Mouse (Mus musculus) forebrain, embryonic 14.5 days (tissue): Measurements from ENCODE around the gene Fam117b. TPM values are rescaled to one million over a fixed set of nuclear protein-coding genes. Genes with fewer than 3 reads are reported as not detected.
A peak's percentile ranks its signal among the peaks of the same experiment; 100 is the strongest.

Experiments used
- ATAC-seq: fragments of 200-750 bp; cut with Nextera tagmentation; 2 replicates; pipeline ENCODE4 v1.8.0; 2017; ENCODE audit warnings: mild to moderate bottlenecking, moderate library complexity
- DNase-seq: peaks from one replicate; pipeline ENCODE4 v3.0.0-alpha.2; 2015; ENCODE audit warnings: low spot score
- H3K27ac ChIP-seq: fragments of 300-500 bp; sonication (generic); 2 replicates; pipeline ENCODE4 v1.5.1; 2014; ENCODE audit warnings: low read depth, mild to moderate bottlenecking, control low read depth, low read length, moderate library complexity
- H3K27me3 ChIP-seq: fragments of 300-500 bp; sonication (generic); replicated peaks from 2 replicates; pipeline ENCODE4 v1.6.1; 2014; ENCODE audit warnings: low read length, control low read depth, mixed read lengths; ENCODE audit not compliant: control insufficient read depth, insufficient read depth
- H3K36me3 ChIP-seq: fragments of 300-500 bp; sonication (generic); 2 replicates; pipeline ENCODE4 v1.6.1; 2014; ENCODE audit warnings: low read length, control low read depth; ENCODE audit not compliant: control insufficient read depth, insufficient read depth
- H3K4me1 ChIP-seq: fragments of 300-500 bp; sonication (generic); 2 replicates; pipeline ENCODE4 v1.6.1; 2014; ENCODE audit warnings: antibody characterized with exemption, low read length, control low read depth; ENCODE audit not compliant: control insufficient read depth, insufficient read depth
- H3K4me2 ChIP-seq: fragments of 300-500 bp; sonication (generic); 2 replicates; pipeline ENCODE4 v1.6.1; 2014; ENCODE audit warnings: mild to moderate bottlenecking, control low read depth, low read length
- H3K4me3 ChIP-seq: fragments of 300-500 bp; sonication (generic); 2 replicates; pipeline ENCODE4 v1.5.1; 2014; ENCODE audit warnings: low read depth, low read length, control low read depth
- H3K9ac ChIP-seq: fragments of 300-500 bp; sonication (generic); 2 replicates; pipeline ENCODE4 v1.6.1; 2014; ENCODE audit warnings: mild to moderate bottlenecking, low read length, control low read depth, moderate library complexity
- H3K9me3 ChIP-seq: fragments of 300-500 bp; sonication (generic); replicated peaks from 2 replicates; pipeline ENCODE4 v1.6.1; 2016; ENCODE audit warnings: low read length, control low read depth, mixed read lengths; ENCODE audit not compliant: control insufficient read depth
- WGBS: fragments of 180-500 bp; shearing (Covaris S2); extraction: QIAGEN DNeasy Blood & Tissue Kit; methylation state at CpG from one replicate; pipeline ENCODE4 v1.1.7; 2014; 5-methylcytosine and 5-hydroxymethylcytosine counted together
- polyA plus RNA-seq: library from polyadenylated mRNA; unstranded; fragments of >200 nt; fragmentation: Nextera tagmentation; extraction: Ambion mirVana; gene quantifications from 2 replicates; pipeline ENCODE4 v1.2.1, GENCODE M21; 2014

Gene Fam117b
- polyA plus RNA-seq, 1 experiment from 2014 or later, result 24.2 TPM

- Histone ChIP-seq H3K4me1 (no peaks in the 10 kb centered on the region), H3K4me3 (no peak overlapping the region), H3K36me3 (no peaks in the 10 kb centered on the region), H3K9ac (no peak overlapping the region), H3K27ac (no peak overlapping the region), H3K9me3 (no peaks in the 10 kb centered on the region), H3K27me3 (no peaks in the 10 kb centered on the region), H3K4me2 (no peak overlapping the region)
- WGBS, result 87% methylated on average over 6 of the region's 6 CpGs
- no peak for DNase-seq
- ATAC-seq, result no peak
These were observed 29.4 kb downstream of the Fam117b start for GRCm38 (mm10) chr1:59942057-59942790.

- Histone ChIP-seq H3K9me3 (no peaks in the 10 kb centered on the region), H3K4me1 (no peaks in the 10 kb centered on the region), H3K9ac (no peak overlapping the region), H3K27me3 (no peaks in the 10 kb centered on the region), H3K4me2 (no peak overlapping the region), H3K4me3 (no peak overlapping the region), H3K27ac (no peak overlapping the region), H3K36me3 (no peaks in the 10 kb centered on the region)
- WGBS, result 67% methylated on average over 5 of the region's 5 CpGs
- ATAC-seq (no peak), DNase-seq (no peak)
These were observed 31.0 kb downstream of the Fam117b start for GRCm38 (mm10) chr1:59943825-59944224.

DNA sequence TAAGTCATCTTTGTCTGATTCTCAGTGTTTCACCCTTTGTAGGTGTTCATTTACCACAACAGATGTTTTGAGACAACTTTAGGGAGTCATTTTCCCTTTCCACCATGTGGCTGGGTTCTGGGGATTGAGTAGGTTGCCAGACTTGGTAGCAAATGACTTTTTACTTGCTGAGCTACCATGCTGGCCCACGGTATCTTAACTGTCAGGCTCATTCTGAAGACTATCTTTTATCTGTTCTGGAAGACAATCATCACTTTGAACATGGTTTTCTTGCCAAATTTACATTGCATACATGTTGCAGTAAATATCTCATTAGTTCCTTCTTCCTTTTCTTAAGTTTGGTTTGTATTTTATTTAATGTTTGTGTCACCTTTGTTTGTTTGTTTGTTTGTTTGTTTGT lies 33.2 kb downstream of the Fam117b start:
- no peaks in the 10 kb centered on the region for H3K9me3 ChIP-seq
- no peak overlapping the region for H3K9ac ChIP-seq
- no peak overlapping the region for H3K27ac ChIP-seq
- ATAC-seq (no peak), DNase-seq (no peak)
- no peak overlapping the region for H3K4me2 ChIP-seq
- peaks cover 15% of the 10 kb centered on the region for H3K36me3 ChIP-seq
- H3K4me1 ChIP-seq, result no peaks in the 10 kb centered on the region
- no peaks in the 10 kb centered on the region for H3K27me3 ChIP-seq
- 82% methylated on average over 1 of the region's 1 CpGs for WGBS
- H3K4me3 ChIP-seq, result no peak overlapping the region

DNA sequence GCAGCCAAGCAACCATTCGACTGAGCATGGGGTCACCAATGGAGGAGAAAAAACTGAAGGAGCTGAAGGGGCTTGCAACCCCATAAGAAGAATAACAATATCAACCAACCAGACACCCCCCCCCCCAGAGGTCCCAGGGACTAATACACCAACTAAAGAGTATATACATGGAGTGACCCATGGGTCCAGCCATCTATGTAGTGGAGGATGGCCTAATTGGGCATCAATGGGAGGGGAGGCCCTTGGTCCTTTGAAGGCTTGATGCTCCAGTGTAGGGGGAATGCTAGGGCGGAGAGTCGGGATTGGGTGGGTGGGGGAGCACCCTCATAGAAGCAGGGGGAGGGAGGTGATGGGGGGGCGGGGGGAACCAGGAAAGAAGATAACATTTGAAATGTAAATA lies 34.7 kb downstream of the Fam117b start:
- DNase-seq, result no peak
- no peaks in the 10 kb centered on the region for H3K9me3 ChIP-seq
- H3K4me3 ChIP-seq, result no peak overlapping the region
- H3K27ac ChIP-seq, result no peak overlapping the region
- no peak overlapping the region for H3K4me2 ChIP-seq
- peaks cover 22% of the 10 kb centered on the region for H3K36me3 ChIP-seq
- no peak for ATAC-seq
- H3K4me1 ChIP-seq, result no peaks in the 10 kb centered on the region
- no peaks in the 10 kb centered on the region for H3K27me3 ChIP-seq
- 98% methylated on average over 4 of the region's 4 CpGs for WGBS
- H3K9ac ChIP-seq, result no peak overlapping the region

- H3K27me3 ChIP-seq, result no peaks in the 10 kb centered on the region
- H3K36me3 ChIP-seq, result peaks cover 22% of the 10 kb centered on the region
- no peak overlapping the region for H3K27ac ChIP-seq
- H3K9me3 ChIP-seq, result no peaks in the 10 kb centered on the region
- H3K4me3 ChIP-seq, result no peak overlapping the region
- H3K4me2 ChIP-seq, result no peak overlapping the region
- DNase-seq (no peak), ATAC-seq (no peak)
- no peak overlapping the region for H3K9ac ChIP-seq
- H3K4me1 ChIP-seq, result no peaks in the 10 kb centered on the region
- 77% methylated on average over 3 of the region's 3 CpGs for WGBS
These were observed 44.4 kb downstream of the Fam117b start for GRCm38 (mm10) chr1:59957206-59957605.

GRCm38 (mm10) chr1:59959941-59960340 lies 47.1 kb downstream of the Fam117b start:
- no peak overlapping the region for H3K4me3 ChIP-seq
- no peak overlapping the region for H3K4me2 ChIP-seq
- no peak for DNase-seq
- H3K36me3 ChIP-seq, result peaks cover 19% of the 10 kb centered on the region
- 89% methylated on average over 1 of the region's 1 CpGs for WGBS
- no peak overlapping the region for H3K27ac ChIP-seq
- no peak for ATAC-seq
- H3K9me3 ChIP-seq, result no peaks in the 10 kb centered on the region
- H3K27me3 ChIP-seq, result no peaks in the 10 kb centered on the region
- no peak overlapping the region for H3K9ac ChIP-seq
- H3K4me1 ChIP-seq, result no peaks in the 10 kb centered on the region

- DNase-seq (no peak), ATAC-seq (no peak)
- no peaks in the 10 kb centered on the region for H3K4me1 ChIP-seq
- 86% methylated on average over 6 of the region's 6 CpGs for WGBS
- peaks cover 30% of the 10 kb centered on the region for H3K36me3 ChIP-seq
- no peak overlapping the region for H3K27ac ChIP-seq
- H3K9me3 ChIP-seq, result no peaks in the 10 kb centered on the region
- no peaks in the 10 kb centered on the region for H3K27me3 ChIP-seq
- no peak overlapping the region for H3K4me3 ChIP-seq
- no peak overlapping the region for H3K4me2 ChIP-seq
- no peak overlapping the region for H3K9ac ChIP-seq
These were observed 53.5 kb downstream of the Fam117b start for GRCm38 (mm10) chr1:59966171-59966785.

DNA sequence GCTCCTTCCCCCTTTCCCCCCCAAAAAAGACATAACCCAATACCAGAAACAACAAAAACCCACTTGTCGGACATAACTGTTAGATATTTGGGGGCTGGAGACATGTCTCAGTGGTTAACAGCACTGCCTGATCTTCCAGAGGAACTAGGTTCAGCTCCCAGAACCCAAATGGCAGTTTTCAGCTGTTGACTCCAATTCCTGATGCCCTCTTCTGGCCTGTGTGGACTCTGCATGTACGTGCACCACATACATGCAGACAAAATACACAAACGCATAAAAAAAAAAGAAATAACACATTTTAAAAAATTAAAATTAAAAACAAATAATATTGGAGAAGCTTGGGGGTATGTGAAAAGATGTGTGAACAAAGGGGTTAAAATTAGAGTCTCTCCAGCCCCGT lies 54.5 kb downstream of the Fam117b start:
- Histone ChIP-seq H3K4me1 (no peaks in the 10 kb centered on the region), H3K27me3 (no peaks in the 10 kb centered on the region), H3K4me3 (no peak overlapping the region), H3K27ac (no peak overlapping the region), H3K9ac (no peak overlapping the region), H3K36me3 (peaks cover 30% of the 10 kb centered on the region), H3K9me3 (no peaks in the 10 kb centered on the region), H3K4me2 (no peak overlapping the region)
- ATAC-seq (no peak), DNase-seq (peak; percentile 31)
- 87% methylated on average over 4 of the region's 4 CpGs for WGBS

- no peak for DNase-seq
- Histone ChIP-seq H3K9me3 (no peaks in the 10 kb centered on the region), H3K36me3 (peaks cover 20% of the 10 kb centered on the region)
These were observed 73.8 kb downstream of the Fam117b start for GRCm38 (mm10) chr1:59986626-59987025.

More at GRCm38 (mm10) chr1:59986626-59987025, 73.8 kb downstream of the Fam117b start:
- no peak overlapping the region for H3K4me2 ChIP-seq
- H3K27ac ChIP-seq, result no peak overlapping the region
- no peak overlapping the region for H3K4me3 ChIP-seq
- no peaks in the 10 kb centered on the region for H3K4me1 ChIP-seq
- no peak for ATAC-seq
- no peak overlapping the region for H3K9ac ChIP-seq
- H3K27me3 ChIP-seq, result no peaks in the 10 kb centered on the region
